Mouse (Mus musculus) cerebellum, adult 18-20 months (tissue): ENCODE results near the gene Entpd3.

Experiments used
- DNase-seq, 2 experiments: peaks; one replicate each; pipeline ENCODE4 v3.0.0; 2021

Entpd3 gene

DNA sequence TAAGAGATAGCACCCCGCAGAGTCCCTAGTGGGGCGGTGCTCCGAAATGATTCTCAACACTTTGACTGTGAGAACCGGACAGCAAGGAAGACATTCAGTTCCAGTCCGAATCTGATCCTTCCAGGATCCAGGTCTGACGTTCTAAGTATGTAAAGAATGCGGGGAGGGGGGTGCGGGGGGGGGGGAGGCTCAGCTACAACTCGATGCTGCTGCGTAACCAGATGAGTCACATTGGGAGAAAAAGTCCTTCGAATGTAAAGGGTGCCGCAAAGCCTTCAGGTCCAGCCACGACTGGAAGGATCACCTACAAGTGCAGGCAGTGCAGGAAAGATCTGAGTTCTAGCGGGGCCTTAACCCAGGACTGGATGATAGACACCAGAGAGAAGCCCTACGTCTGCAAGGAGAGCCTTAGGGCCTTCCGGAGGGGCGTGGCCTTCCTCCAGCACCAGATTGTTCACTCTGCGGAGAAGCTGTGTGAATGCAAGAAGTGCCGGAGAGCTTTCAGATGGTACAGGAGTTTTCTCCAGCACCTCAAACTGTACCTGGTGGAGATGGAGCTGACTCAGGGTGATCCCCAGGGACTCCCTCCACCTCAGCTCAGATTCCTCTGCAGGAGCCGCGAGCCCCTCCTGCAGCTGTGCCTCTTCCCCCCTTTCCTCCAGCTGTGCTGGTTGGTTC is 42.5 kb downstream of the Entpd3 start:
- no peak for DNase-seq

DNA sequence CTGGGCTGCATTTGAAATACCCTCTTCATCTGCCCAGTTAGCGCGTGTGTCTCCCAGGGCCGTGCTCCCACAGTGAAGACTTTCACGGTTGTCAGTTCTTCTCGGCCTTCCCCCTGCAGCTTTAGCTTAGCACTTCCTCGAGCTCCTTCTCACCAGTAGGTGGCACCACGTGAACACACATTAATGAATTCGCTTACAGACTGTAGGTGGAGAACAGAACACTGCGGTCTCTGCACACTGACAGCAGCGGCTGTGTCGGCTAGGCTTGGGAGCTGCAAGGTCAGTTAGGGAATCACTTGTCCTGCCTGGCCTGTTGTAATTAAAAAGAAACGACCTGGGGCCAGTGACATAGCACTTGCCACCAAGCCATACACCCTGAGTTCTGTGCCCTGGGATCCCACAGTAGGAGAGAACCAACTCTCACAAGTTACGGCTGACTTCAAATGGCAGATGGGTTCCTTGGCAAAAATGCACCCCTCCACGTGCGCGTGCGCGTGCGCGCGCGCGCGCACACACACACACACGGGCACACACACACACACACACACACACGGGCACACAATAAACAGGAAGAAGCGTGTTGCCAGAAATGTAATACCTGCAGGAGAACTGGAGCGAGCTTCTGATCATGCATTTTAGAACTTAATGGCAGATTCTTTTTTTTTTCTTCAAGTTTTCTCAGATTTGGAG is 43.1 kb downstream of the Entpd3 start:
- DNase-seq = peak; percentile 87 to 93

DNA sequence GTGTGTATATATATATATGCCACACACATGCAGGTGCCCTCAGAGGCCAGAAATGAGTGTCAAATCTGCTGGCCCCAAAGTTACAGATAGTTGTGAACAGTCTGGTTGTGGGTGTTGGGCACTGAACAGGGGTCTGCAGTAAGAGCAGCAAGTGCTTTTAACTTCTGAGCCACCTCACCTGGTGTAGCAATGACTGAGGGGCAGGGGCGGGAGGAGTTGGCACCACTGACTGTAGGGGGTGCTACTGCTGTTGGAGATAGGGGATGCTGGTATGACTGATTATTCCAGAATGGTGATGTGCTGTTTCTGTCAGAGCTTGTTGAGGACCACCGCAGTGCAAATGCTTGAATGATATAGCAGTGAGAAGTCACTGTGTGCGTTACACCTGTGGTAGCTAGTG is 43.7 kb downstream of the Entpd3 start:
- DNase-seq = no peak

DNA sequence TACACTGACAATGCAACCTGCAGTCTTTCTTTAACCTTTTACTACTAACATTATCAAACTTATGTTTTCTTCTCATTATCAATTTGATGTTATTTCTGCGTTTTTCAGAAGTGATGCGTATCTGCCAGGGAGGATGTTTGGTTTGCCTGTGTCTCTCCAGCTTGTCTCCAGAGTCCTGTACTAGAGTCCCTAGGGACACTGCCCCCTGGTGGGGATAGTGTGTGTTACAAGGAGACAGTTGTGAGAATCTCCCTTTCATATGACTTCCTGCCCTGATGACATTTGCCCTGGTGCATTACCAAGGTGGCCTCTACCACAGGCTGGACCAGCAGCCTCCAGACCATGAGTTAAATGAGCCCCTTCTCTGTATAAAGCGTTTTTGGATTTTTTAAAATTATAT is 46.9 kb downstream of the Entpd3 start:
- peak; percentile 67 to 74 for DNase-seq

DNA sequence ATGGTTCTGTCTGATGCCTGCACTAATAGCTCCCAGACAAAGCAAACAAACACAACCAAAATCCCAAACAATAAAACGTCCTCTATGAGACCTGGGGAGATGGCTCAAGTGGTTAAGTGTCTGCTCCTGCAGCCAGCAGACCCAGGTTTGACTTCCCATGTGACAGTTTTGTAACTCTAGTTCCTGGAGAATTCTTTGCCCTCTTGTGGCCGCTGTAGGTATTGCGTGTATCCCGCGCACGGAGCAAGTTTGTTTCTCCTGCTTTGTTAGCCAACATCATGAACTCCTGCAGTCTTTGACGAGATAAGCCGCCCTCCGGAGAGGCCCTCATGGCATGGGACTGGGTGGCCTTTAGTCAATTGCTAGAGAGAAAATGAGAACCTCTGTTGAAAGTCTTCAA is 51.9 kb downstream of the Entpd3 start:
- peak; percentile 65 to 76 for DNase-seq

DNA sequence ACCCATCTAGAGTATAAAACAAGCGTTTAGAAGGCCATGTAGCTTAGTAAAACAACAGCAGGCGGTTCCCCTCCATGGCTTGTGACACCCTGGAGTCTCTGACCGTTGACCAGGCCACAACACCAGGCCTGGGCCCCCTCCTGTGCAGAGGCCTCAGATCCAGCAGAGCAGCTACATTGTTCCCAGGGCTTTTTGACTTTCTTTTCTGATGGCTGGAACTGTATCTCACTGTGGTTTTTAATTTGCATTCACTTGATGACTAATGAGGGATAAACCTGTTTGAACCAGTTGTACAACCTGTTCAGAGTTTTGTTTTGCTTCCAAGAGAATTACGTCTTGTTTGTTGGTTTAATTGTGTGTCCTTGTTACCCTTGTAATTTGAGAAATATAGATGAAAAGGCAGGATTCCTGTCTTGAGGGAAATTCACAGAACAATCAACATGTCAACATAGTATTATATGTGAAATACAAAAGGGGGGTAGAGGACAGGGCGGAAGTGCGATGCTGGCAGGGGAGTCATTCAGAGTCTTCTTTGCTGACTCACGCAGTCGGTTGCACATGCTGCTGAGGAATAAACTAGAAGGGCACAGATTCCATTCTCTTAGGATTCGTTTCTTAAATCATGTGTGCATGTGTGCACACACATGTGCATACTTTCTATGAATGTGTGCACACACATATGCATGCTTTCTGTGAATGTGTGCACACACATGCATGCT is 53.9 kb downstream of the Entpd3 start:
- DNase-seq = no peak

DNA sequence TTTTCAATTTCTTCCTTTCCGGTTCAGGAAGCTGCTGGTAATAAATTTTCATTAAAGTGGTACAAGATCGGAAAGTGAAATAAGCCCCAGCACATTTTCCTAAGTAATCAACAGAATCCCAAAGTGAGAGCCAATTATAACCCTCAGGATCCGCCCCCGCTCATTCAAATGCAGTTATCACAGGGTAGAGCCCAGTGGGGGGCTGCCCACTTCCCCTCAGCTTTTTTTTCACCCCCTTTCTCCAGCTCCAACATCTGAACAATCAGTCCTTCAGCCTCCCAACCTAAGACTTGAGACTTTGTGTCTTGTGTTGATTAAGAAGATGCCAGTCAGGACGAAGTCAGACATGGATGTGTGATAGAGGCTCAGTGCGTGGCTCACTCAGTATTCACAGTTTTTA is 55.2 kb downstream of the Entpd3 start:
- DNase-seq = no peak

DNA sequence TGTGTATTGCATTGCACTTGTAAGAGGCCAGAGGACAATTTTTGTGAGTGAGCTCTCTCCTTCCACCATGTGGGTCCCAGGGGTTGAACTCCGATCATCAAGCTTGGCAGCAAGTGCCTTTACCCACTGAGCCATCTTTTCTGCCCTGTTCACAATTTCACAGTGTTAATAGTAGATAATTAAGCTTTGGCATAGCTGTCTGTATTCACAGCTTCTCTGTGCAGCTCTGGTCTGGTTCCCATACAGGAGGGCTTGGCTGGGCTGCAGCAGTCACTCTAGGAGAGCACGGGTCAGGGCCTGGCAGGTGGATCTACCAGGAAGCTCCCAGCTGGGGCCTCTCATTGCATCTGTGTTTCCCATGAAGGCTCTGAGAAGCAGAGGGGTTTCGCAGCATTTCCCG is 55.7 kb downstream of the Entpd3 start:
- no peak for DNase-seq

DNA sequence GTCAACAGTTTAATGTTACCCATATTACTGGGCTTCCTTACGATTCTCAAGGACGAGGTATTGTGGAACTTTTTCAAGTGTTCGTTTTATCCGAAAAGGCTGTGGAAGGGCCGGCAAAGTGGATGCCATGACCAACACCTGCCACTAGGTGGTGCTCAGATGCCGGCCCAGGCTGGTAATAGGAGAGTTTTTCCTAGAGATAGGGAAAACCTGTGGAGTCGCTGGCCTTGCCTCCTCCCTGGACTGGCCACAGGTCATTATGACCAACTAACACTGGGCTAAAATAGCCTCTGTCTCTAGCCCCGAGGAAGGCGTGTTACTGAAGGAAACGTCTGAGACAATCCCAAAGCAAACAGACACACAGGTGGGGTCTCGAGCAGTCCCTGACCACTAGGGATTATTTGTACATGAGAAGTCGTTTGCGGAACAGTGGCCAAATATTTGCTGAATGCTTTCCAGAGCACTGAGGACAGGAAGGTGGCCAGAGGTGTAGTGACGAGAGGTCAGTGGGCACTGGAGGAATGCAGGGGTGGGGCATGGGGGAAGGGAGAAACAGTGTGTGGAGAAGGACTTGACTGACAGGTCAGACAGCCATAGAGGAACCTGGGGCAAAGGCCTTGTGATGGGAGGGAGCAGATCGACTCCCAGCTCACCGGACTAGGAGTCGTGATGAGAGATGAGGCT is 62.0 kb downstream of the Entpd3 start:
- peak; percentile 76 to 87 for DNase-seq

DNA sequence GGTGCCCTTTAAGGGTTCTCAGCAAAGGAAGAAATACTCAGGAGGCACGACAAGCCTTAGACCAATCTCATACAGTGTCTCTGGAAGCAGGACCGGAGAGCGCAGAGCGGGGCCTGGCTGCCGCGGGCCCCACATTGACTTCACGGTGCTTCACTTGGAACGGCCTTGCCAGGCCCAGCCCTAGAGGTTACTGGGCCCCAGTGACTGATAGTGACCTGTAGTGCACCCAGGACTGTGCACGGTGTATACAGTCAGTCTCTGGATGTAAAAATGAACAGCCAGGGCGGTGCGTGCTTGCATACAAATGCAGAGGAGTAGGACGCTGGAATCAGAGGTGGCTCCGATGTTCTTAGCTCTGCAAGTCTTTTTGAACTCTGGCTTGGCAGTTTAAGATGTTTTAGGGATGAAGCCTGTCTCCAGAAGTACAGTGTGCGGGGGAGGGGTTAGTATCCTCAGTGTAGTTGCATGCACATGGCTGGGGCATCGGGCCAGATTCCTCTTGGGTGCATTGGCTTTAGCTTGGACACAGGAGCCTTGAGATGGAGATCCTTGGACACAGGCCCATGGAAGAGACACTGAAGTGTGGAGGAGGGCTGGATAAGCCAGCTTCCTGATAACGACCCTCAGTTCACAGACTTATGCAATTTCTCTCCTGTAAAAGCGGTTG is 62.7 kb downstream of the Entpd3 start:
- DNase-seq = peak; percentile 52 to 53

DNA sequence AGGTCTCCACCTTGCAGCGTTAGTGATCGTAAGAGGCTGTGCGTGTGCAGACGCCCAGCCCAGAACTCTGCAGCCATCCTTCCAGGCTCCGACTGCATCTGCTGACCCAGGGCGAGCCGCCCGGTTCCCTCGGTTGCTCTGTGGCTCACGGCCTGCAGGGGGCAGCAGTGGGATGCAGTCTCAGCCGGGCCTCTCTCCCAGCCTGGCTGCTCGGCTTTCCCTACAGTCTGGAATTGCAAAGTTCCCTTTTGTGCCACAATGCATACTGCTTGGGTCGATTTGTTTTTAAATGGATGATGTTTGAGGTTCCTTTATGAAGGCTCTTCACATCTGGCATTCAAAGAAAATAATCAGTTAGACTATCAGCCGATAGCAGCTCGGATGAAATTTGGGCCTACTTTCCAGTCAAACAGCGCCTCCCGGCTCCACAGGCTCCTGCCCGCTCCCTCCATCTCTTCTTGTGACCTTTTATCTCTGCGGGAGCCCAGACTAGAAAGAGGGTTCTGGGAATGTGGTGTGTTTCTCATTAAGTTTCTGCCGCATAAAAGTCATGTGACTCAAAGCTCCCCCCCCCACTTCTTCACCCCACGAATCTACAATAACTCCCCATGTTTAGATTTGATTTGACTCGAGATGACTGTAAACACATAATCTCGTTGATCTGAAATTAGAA is 63.4 kb downstream of the Entpd3 start:
- DNase-seq = peak; percentile 89 to 96

DNA sequence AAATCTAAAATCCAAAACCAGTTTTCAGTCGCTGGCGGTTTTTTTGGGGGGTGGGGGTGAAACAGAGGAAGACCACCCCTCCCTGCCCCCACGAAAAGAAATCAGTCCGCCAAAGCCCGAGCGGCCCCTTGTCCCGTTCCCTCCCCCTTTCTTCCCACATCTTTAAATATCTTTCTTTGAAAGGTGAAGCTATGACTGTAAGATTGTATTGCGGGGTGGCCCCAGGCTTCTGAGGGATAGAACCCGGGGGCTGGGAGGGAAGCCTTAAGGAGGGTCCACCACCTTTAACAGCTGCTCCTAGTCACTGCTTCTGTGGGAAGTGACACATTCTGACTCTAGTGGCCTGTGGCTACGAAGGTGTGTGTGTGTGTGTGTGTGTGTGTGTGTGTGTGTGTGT is 63.9 kb downstream of the Entpd3 start:
- DNase-seq = no peak

DNA sequence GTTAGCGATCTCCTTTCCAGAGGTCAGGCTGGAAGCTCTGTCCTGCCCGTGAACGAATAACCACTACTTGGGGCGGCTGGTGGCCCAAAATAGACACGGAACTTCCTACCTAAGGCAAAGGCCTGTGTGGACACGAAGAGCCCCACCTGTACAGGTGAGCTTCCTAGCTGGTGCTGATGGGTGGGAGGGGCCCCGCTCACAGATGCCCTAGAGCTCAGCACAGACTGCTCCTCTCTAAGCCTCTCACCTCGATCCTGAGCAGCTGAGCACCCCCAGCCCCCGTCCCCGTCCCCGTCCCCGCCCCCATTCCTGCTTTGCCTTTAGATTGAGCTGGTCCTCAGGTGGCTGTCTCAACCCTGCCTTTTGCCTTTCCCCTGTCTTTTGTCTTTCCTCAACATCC is 64.3 kb downstream of the Entpd3 start:
- no peak for DNase-seq

DNA sequence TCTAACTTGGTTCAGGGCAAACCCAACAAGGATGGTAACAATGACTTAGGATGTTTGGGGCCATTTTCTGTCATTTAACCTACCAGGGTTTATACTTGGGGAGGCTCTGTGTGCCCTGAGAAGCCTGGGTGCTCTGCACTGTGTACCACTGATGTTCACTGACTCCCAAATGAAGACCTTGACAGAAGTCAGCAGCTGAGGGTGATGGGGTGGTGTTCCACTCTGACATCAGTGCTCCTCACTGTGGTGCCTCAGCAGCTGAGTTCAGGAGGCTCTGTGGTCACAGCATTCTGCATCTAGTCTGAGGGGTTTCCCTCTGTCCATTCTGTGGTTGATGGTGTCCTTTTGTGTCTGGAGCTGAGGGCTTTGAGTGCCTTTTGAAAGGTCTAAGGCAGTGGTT is 71.4 kb downstream of the Entpd3 start:
- DNase-seq = no peak

DNA sequence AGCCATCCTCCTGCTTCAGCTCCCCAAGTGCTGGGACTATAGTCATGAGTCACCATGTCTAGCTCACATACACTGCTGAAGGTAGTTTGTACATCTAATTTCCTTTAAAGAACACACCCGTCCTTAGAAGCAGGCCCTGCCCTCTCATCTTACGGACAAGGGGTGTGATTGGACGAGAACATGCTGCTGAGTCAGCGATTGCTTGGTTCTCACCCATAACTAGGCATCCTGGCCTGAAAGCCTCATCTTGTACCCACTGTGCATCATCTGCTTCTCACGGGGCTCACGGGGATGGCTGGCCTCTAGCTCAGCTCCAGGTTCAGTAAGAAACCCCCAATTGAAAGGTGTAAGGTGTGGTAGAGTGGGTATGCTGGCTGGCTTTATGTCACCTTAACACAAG is 74.4 kb downstream of the Entpd3 start:
- no peak for DNase-seq
